Mouse (Mus musculus) bone marrow macrophage, adult 2 months (primary cell): Measurements from ENCODE around the gene Pam16. TPM values are rescaled to one million over a fixed set of nuclear protein-coding genes. Genes with fewer than 3 reads are reported as not detected.

Source experiments
- H3K27ac ChIP-seq: 2 replicates; pipeline ENCODE4 v1.5.1; 2012; ENCODE audit warnings: low read depth, low read length; ENCODE audit not compliant: insufficient read depth
- H3K4me1 ChIP-seq: 2 replicates; pipeline ENCODE4 v1.6.1; 2012; ENCODE audit warnings: low read length; ENCODE audit not compliant: control insufficient read depth, insufficient read depth
- H3K4me3 ChIP-seq: 2 replicates; pipeline ENCODE4 v1.5.1; 2012; ENCODE audit warnings: mild to moderate bottlenecking, low read length, moderate library complexity; ENCODE audit not compliant: insufficient read depth
- CTCF ChIP-seq: IDR thresholded peaks from 2 replicates; pipeline ENCODE4 v1.5.1; 2012; ENCODE audit warnings: low read depth, mild to moderate bottlenecking, low read length, moderate library complexity
- POLR2A ChIP-seq: IDR thresholded peaks from 2 replicates; pipeline ENCODE4 v1.6.1; 2012; ENCODE audit warnings: mild to moderate bottlenecking, low read depth, low read length, borderline replicate concordance
- polyA plus RNA-seq: library from polyadenylated mRNA; stranded (reverse); fragments of >200 nt; gene quantifications from 2 replicates; pipeline ENCODE4 v1.2.4, GENCODE M21; 2012; ENCODE audit not compliant: missing spikeins, insufficient read depth, insufficient read length

Pam16 gene
- polyA plus RNA-seq, 1 experiment, result 27.3 TPM

DNA sequence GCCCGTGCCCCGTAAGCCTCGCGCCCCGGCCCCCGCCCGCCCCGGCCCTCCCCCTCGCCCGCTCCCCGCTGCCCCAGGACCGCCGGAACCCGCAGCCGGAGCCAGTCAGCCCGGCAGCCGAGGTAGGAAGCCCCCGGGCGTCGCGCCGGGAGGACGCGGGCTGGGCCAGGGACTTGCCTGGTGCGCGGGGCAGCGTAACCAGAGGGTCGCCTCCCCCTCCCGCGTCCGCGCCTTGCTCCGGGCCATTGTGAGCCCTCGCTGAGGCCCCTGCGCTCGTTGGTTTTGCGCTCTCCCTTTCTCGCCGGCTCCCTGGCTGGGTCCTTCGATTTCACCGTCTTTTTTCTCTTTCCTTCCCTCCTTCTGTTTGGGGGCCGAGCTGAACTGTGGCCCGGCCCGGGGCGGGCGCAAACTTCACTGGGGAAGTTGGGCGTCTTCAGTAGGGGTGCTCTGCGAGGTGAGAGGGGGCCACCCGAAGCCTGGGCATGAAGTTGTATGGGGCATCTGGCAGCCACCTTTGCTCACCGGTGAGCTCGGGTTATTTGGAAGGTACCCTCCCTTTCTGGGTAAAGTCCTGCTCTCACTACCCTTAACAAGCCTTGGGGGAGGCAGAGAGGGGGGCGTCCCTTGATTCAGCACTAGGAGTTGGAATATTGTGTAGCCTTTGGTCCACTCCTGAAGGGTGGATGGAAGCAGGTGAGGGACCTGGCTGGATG is 29.8 kb downstream of the Pam16 start:
- Histone ChIP-seq H3K4me1 (no peaks in the 10 kb centered on the region), H3K27ac (no peak overlapping the region), H3K4me3 (peak overlapping the region; percentile 58)
- TF ChIP-seq CTCF (no peak), POLR2A (no peak)

DNA sequence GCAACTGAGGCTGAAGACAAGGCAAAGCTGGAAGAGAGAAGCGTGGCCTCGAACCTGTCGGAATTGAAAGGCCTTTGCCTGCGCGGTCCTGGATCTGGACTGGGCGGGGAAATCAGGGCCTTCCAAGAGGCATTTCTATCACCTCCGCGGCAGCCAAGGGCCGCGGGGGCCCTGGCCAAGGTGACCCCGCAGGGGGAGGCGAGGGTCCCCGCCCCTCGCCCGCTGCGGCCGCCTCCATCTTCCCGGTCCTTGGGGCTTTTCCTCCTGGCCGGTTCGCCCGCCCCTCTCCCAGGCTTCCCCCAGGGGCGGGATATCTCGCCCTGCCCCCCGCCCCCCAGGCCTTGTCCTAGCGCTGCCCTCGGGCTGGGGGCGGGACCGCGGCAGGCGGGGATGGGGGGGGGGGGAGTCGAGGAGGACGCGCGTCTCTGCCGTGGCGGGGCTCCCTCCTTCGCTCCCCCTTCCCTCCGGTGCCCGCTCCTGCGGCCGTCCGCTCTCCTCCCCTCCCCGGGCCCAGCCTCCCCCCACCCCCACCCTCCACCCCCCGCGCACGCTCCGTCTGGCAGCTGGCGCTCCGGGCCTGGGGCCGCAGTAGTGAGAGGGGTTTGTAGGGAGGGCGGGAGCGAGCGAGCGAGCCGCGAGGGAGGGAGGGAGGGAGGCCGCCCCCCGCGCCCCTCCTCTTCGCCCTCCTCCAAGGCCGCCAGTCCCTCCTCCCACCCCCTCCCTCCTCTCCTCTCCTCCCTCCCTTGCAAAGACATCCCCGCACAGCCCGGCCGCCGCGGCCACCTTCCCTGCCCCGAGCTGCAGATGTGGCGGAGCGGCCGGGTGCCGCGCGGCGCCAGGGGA is 30.6 kb downstream of the Pam16 start, which contains the start of gene Glis2:
TSS of gene Glis2 (plus strand) at position 743 of the 843 bp plus-strand sequence.
- no peak for TF ChIP-seq POLR2A
- no peak for TF ChIP-seq CTCF
- no peaks in the 10 kb centered on the region for H3K4me1 ChIP-seq
- no peak within 1 kb of the TSS for H3K27ac ChIP-seq
- H3K4me3 ChIP-seq, result peak within 1 kb of the TSS; percentile 58

DNA sequence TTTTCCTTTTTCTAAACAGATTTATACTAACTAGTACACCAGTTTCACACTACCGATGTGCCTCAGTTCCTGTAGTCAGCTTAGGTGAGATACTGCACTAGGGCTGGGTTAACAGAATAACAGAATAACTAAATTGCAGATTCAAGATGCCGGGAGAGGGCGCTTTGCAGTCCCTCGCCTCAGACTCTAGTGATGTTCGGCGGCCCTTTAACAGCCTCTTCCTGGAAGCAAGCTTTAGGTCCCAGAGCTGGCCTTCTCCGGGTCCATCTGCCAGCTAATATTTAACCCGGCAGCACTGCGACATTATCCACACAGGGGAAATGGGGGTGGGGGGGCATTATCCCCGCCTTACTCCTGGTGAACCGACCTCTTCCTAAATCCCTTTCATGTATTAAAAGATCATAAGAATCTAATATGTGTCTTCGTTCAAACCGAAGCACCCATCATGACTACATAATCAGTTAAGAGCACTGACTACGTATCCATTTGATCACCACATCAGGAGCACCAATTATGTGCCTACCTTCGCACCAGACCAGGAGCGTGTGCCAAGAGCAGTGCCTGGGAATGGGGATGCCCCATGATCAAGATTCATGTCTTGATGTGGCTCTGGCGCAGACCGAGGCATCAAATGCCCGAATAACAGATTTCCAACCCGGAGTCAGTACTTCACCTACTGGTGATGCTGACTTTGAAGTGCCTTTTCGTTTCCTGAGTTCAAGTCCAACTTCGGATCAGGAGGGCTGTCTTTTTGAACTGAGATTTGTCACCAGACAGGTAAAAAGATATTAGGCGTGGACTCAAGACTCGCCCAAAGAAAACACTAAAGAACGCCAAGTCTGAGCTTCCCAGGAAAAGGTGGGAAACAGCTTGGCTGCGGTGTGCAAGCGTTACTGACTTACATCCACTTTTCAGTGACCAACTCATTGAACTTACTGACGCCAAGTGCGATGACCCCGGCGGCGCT is 31.6 kb downstream of the Pam16 start:
- Histone ChIP-seq H3K4me3 (no peak overlapping the region), H3K4me1 (no peaks in the 10 kb centered on the region), H3K27ac (no peak overlapping the region)
- TF ChIP-seq CTCF (no peak), POLR2A (no peak)

DNA sequence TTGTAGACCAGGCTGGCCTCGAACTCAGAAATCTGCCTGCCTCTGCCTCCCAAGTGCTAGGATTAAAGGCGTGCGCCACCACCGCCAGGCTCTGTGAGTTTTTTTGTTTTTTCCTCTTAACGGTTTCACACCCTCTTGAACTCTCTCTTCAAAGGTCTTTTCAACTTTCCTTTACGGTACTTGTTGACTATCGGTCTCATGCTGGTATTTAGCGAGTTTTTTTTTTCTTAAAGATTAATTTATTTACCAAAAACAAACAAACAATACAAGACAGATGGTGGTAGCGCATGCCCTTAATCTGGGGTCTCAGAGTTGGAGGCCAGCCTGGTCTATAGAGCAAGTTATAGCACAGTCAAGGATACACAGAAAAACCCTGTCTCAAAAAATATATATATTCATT is 34.6 kb downstream of the Pam16 start:
- Histone ChIP-seq H3K27ac (no peak overlapping the region), H3K4me1 (peaks cover 20% of the 10 kb centered on the region), H3K4me3 (no peak overlapping the region)
- no peak for TF ChIP-seq POLR2A
- TF ChIP-seq CTCF, result no peak

DNA sequence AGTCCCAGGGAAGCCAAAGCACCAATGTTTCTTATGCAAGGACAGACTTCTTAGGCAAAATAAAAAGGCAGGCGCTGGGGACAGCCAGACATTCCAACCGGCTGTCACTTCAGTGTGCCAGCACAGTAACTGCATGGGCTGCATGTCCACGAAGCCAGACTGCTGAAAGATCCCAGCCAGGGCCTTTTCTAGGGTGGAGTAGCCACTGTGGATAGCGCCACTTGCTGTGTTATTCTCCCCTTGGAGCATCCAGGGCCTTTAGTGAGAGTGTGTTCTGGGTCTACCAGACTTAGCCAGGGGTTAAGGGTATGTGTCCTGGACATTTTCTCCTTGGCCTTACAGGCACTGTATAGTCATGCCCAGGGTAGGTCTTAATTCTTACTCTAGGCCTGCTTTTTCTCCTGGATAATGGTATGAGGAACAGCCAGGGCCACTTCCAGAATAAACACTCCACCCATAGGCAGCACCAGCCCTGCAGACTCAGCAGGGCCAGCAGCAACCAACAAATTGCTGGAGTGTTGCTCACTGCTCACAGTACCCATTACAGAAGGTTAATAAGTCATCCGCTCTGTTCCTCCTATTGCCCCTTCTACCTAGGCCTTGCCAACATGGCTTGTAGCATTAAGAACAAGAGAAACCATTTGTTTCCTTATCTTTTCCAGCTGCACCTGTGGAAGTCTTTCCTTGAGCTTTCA is 37.1 kb downstream of the Pam16 start:
- Histone ChIP-seq H3K4me1 (peaks cover 30% of the 10 kb centered on the region), H3K4me3 (no peak overlapping the region), H3K27ac (peak overlapping the region; percentile 76)
- no peak for TF ChIP-seq POLR2A
- TF ChIP-seq CTCF, result no peak

DNA sequence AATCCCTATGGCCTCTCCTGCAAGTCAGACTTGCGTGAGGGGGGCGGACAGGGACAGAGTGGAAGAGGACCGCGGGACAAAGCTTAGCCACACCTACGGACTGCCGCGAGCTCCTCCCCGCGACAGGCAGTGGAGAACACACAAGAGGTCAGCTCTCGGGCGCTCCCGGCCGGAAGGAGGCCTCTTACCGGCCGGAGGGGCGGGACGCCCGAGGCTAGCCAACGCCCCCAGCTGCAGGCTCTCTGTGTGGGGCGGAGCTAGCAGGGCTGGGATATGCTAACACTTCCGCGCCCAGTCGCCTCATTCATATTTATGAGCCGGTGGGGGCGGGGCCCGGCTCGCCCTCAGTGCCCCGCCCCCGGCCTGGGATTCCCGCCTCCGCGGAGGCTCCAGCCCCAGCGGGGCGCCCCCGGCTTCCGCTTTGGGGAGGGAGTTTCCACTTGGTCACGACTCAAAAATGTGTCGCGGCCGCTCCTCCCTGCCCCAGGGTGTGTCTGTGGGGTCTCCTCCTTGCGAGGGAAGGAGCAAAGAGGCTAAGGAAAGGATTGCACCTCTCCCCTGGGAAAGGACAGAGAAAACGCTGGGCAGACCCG is 38.2 kb downstream of the Pam16 start:
- H3K27ac ChIP-seq, result peak overlapping the region; percentile 76
- H3K4me1 ChIP-seq, result peaks cover 30% of the 10 kb centered on the region
- TF ChIP-seq POLR2A (0 out of 2 replicates have a peak, but pooled peaks have one; percentile 12), CTCF (no peak)
- H3K4me3 ChIP-seq, result peak overlapping the region; percentile 66

DNA sequence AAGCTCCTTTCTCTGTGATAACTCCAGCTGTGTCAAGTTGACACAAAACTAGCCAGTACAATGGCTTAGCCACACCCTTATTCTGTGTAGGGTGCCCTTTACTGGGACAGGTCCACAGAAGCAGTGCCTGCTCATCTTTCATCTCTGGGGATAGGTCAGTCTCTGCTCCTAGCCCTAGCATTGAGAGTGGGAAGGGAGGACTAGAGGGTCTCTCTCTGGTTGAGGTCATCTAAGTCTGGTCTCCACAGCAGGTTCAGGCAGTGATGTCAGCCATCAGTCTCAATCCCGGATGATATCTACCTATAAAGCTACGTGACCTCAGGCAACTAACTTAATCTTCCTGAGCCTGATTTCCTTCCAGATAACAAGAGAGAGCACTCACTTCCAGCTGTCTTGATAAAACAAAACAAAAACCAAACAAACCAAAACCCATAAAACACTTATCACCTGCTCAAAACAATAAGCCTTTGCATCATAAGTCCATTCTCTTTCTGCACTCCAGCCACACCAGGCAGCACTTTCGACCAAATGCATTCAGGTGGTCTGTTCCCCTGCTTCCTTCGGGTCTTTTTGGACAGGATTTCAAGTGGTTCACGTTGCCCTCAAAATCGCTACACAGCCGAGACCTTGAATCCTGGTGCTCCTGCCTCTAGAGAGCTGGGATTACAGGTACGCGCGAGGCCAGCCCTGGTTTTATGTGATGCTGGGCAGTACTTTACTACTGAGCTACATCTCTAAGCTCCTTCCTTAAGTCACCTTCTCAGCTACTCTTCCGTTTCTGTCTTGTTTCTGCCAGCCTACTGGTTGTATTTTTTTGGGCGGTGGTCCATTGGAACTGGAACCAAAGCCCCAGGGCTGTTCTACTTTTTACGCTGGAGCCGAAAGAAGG is 38.9 kb downstream of the Pam16 start:
- no peak for TF ChIP-seq CTCF
- no peak for TF ChIP-seq POLR2A
- Histone ChIP-seq H3K4me3 (peak overlapping the region; percentile 66), H3K4me1 (peaks cover 30% of the 10 kb centered on the region), H3K27ac (peak overlapping the region; percentile 42; the same call in 1 of the 2 replicates)

DNA sequence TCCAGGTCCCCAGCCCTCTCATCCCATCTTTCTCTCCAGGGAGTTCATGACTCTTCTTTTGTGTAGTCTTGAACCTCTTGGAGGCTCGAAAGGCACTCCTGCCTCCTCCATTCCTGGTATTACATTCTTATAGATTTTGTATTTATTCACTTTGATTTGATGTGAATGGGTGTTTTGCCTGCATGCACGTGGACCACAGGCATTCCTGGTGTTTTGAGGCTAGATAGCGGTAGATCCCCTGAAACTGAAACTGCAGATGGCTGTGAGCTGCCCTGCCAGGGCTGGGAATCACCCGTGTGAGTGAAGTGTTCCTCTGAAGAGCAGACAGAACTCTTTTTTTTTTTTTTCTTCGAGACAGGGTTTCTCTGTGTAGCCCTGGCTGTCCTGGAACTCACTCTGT is 40.4 kb downstream of the Pam16 start:
- no peak for TF ChIP-seq CTCF
- no peak for TF ChIP-seq POLR2A
- H3K4me3 ChIP-seq, result no peak overlapping the region
- H3K4me1 ChIP-seq, result peaks cover 30% of the 10 kb centered on the region
- H3K27ac ChIP-seq, result no peak overlapping the region
